Mouse (Mus musculus) small intestine, adult 2 months (tissue): ENCODE results near the gene Nr5a1. TPM values are rescaled to one million over a fixed set of nuclear protein-coding genes. Genes with fewer than 3 reads are reported as not detected.

Experiments
- H3K27ac ChIP-seq: fragments of 200-500 bp; 2 replicates; pipeline ENCODE4 v1.5.1; 2012; ENCODE audit warnings: low read depth, low read length, control low read depth, inconsistent platforms; ENCODE audit not compliant: insufficient read depth
- H3K27me3 ChIP-seq: fragments of 200-500 bp; 2 replicates; pipeline ENCODE4 v1.6.1; 2012; ENCODE audit warnings: mild to moderate bottlenecking, moderate library complexity, low read length, inconsistent platforms; ENCODE audit not compliant: control insufficient read depth, insufficient read depth
- H3K36me3 ChIP-seq: fragments of 200-500 bp; 2 replicates; pipeline ENCODE4 v1.6.1; 2012; ENCODE audit warnings: mild to moderate bottlenecking, low read length, control low read depth, inconsistent platforms; ENCODE audit not compliant: control insufficient read depth, insufficient read depth
- H3K4me1 ChIP-seq: fragments of 200-500 bp; 2 replicates; pipeline ENCODE4 v1.6.1; 2012; ENCODE audit warnings: low read length, inconsistent platforms, mixed read lengths; ENCODE audit not compliant: control insufficient read depth, insufficient read depth, insufficient read length
- H3K4me3 ChIP-seq: fragments of 200-500 bp; 2 replicates; pipeline ENCODE4 v1.5.1; 2012; ENCODE audit warnings: low read depth, mild to moderate bottlenecking, control low read depth, inconsistent platforms, low read length, moderate library complexity
- CTCF ChIP-seq: fragments of 200-500 bp; IDR thresholded peaks from 2 replicates; pipeline ENCODE4 v1.5.1; 2012; ENCODE audit warnings: low read depth, mild to moderate bottlenecking, control low read depth, inconsistent platforms, low read length, moderate library complexity, mixed read lengths; ENCODE audit not compliant: insufficient replicate concordance, insufficient read length; ENCODE audit errors: extremely low read depth
- POLR2A ChIP-seq: fragments of 200-500 bp; IDR thresholded peaks from 2 replicates; pipeline ENCODE4 v1.6.1; 2012; ENCODE audit warnings: low read depth, mild to moderate bottlenecking, control low read depth, inconsistent platforms, low read length, moderate library complexity
- WGBS: fragments of 180-500 bp; shearing (Covaris S2); methylation state at CpG from one replicate; pipeline ENCODE4 v1.1.7; 2018; 5-methylcytosine and 5-hydroxymethylcytosine counted together
- polyA plus RNA-seq: library from polyadenylated mRNA; depleted of rRNA; stranded (reverse); fragments of >200 nt; gene quantifications from 2 replicates; pipeline ENCODE4 v1.2.3, GENCODE M21; 2012

Nr5a1 gene
- polyA plus RNA-seq, 1 experiment, result 0.15 TPM

- 15% methylated on average over 17 of the region's 17 CpGs for WGBS
- TF ChIP-seq CTCF (no peak), POLR2A (no peak)
- Histone ChIP-seq H3K4me3 (no peak overlapping the region), H3K4me1 (peaks cover 3% of the 10 kb centered on the region; the same call in 1 of the 2 replicates), H3K27me3 (0 out of 2 replicates have a peak, but pooled peaks cover 11% of the 10 kb centered on the region), H3K36me3 (no peaks in the 10 kb centered on the region), H3K27ac (no peak overlapping the region)
Observed at GRCm38 (mm10) chr2:38668802-38669580, 45.4 kb downstream of the Nr5a1 start.

GRCm38 (mm10) chr2:38661398-38661797 is 52.9 kb downstream of the Nr5a1 start:
- no peaks in the 10 kb centered on the region for H3K36me3 ChIP-seq
- no peaks in the 10 kb centered on the region for H3K4me1 ChIP-seq
- 4% methylated on average over 1 of the region's 1 CpGs for WGBS
- 0 out of 2 replicates have a peak, but pooled peaks cover 3% of the 10 kb centered on the region for H3K27me3 ChIP-seq
- H3K4me3 ChIP-seq, result no peak overlapping the region
- no peak for TF ChIP-seq POLR2A
- peak; percentile 55; the same call in 1 of the 2 replicates for TF ChIP-seq CTCF
- no peak overlapping the region for H3K27ac ChIP-seq

- TF ChIP-seq CTCF, result peak; percentile 69
- no peak for TF ChIP-seq POLR2A
- under 1% methylated on average over 25 of the region's 25 CpGs for WGBS
- H3K27me3 ChIP-seq, result 0 out of 2 replicates have a peak, but pooled peaks cover 3% of the 10 kb centered on the region
- H3K36me3 ChIP-seq, result no peaks in the 10 kb centered on the region
- peak overlapping the region; percentile 41 for H3K4me3 ChIP-seq
- H3K27ac ChIP-seq, result no peak overlapping the region
- H3K4me1 ChIP-seq, result no peaks in the 10 kb centered on the region
Observed at GRCm38 (mm10) chr2:38658338-38658836, 56.0 kb downstream of the Nr5a1 start.

GRCm38 (mm10) chr2:38653694-38654093 is 60.6 kb downstream of the Nr5a1 start:
- no peak overlapping the region for H3K27ac ChIP-seq
- H3K4me1 ChIP-seq, result no peaks in the 10 kb centered on the region
- 86% methylated on average over 2 of the region's 2 CpGs for WGBS
- TF ChIP-seq POLR2A, result no peak
- TF ChIP-seq CTCF, result no peak
- H3K4me3 ChIP-seq, result no peak overlapping the region
- 0 out of 2 replicates have a peak, but pooled peaks cover 3% of the 10 kb centered on the region for H3K27me3 ChIP-seq
- H3K36me3 ChIP-seq, result no peaks in the 10 kb centered on the region

GRCm38 (mm10) chr2:38653293-38653619 is 61.1 kb downstream of the Nr5a1 start:
- Histone ChIP-seq H3K36me3 (no peaks in the 10 kb centered on the region), H3K4me3 (no peak overlapping the region), H3K27me3 (0 out of 2 replicates have a peak, but pooled peaks cover 2% of the 10 kb centered on the region), H3K4me1 (no peaks in the 10 kb centered on the region), H3K27ac (no peak overlapping the region)
- WGBS, result 85% methylated on average over 5 of the region's 5 CpGs
- TF ChIP-seq CTCF (no peak), POLR2A (no peak)

GRCm38 (mm10) chr2:38652565-38653292 is 61.6 kb downstream of the Nr5a1 start:
- no peak for TF ChIP-seq CTCF
- no peak for TF ChIP-seq POLR2A
- Histone ChIP-seq H3K4me1 (no peaks in the 10 kb centered on the region), H3K36me3 (no peaks in the 10 kb centered on the region), H3K27me3 (no peaks in the 10 kb centered on the region), H3K27ac (no peak overlapping the region), H3K4me3 (no peak overlapping the region)
- whole genome bisulfite sequencing, result 72% methylated on average over 10 of the region's 10 CpGs

- no peaks in the 10 kb centered on the region for H3K36me3 ChIP-seq
- TF ChIP-seq POLR2A (no peak), CTCF (no peak)
- no peak overlapping the region for H3K27ac ChIP-seq
- H3K4me3 ChIP-seq, result no peak overlapping the region
- no peaks in the 10 kb centered on the region for H3K27me3 ChIP-seq
- WGBS, result 70% methylated on average over 7 of the region's 7 CpGs
- H3K4me1 ChIP-seq, result no peaks in the 10 kb centered on the region
Observed at GRCm38 (mm10) chr2:38652098-38652497, 62.2 kb downstream of the Nr5a1 start.
